Mouse (Mus musculus): ENCODE data around the gene Rab7. TPM values are rescaled to one million over a fixed set of nuclear protein-coding genes. Genes with fewer than 3 reads are reported as not detected.

The Rab7 gene
- polyA plus RNA-seq, 1 experiment from 2014 or later: 222 TPM

DNA sequence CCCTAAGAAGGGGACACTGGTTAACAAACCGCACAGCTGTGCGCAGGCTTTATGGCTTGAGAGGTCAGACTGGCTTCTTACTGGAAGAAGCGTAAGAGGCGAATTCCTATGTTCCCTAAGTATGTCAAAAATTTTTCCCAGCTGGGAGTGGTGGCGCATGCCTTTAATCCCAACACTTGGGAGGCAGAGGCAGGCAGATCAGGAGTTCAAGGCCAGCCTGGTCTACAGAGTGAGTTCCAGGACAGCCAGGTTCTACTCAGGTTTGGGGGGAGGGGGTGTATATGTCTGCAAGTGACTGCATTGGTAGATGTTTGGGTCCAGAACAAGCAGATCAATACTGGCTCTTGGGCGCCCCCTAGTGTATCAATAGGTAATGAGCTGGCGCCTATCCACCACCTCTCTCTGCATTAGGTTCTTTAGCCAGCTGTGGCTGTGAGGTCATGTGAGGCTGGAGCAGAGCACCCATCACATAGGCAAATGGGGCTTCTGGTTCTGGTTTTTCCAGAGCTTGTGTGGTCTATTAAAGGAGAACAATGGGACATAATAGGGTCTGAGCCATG lies 47.3 kb downstream of the Rab7 start:
- H3K27ac ChIP-seq (ENCODE audit: low read depth, low read length): no peak overlapping the region
- no peak overlapping the region for H3K4me2 ChIP-seq (replicated peaks; ENCODE audit: low read depth, low read length)
- 61% methylated on average over 7 of the region's 7 CpGs for WGBS

DNA sequence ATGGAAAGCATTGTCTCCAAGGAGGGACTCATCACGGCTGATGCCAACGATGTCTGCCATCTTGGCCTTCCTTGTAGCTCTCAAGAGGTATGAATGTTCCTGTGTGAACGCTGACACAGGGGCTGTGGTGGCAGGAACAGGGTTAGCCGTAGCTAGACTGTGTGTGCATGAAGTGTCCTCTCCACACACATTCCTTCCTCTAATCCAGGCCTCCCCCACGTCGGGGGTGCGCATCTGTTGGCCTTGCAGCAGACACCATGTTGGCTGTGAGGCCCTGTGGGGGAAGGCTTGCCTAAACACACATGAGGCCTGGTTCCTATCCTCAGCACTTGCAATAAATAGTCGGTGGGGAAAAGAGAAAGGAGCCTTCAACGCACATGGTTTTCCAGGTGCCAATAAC lies 48.5 kb downstream of the Rab7 start:
- no peak overlapping the region for H3K9ac ChIP-seq (ENCODE audit: low read depth, low read length)
- no peak overlapping the region for H3K27ac ChIP-seq (ENCODE audit: low read depth, low read length)
- peaks cover 26% of the 10 kb centered on the region for H3K36me3 ChIP-seq (ENCODE audit: control insufficient read depth, insufficient read depth, low read length)
- no peak overlapping the region for H3K4me2 ChIP-seq (replicated peaks; ENCODE audit: low read depth, low read length)
- 81% methylated on average over 9 of the region's 9 CpGs for WGBS
- no peak for ATAC-seq (ENCODE audit: low FRiP score, low TSS enrichment)
- H3K27me3 ChIP-seq (ENCODE audit: control insufficient read depth, insufficient read depth, low read length): no peaks in the 10 kb centered on the region
- H3K4me1 ChIP-seq (ENCODE audit: control insufficient read depth, insufficient read depth, low read length): peaks cover 9% of the 10 kb centered on the region; the same call in 1 of the 2 replicates
- no peak overlapping the region for H3K4me3 ChIP-seq (ENCODE audit: low read length)
- no peaks in the 10 kb centered on the region for H3K9me3 ChIP-seq (ENCODE audit: control insufficient read depth, low read length)

More for the DNA sequence above, 47.3 kb downstream of the Rab7 start:
- no peak overlapping the region for H3K4me3 ChIP-seq (ENCODE audit: low read length)
- no peaks in the 10 kb centered on the region for H3K27me3 ChIP-seq (ENCODE audit: control insufficient read depth, insufficient read depth, low read length)
- H3K9me3 ChIP-seq (ENCODE audit: control insufficient read depth, low read length): no peaks in the 10 kb centered on the region
- peak; percentile 32; the same call in 1 of the 2 replicates for ATAC-seq (ENCODE audit: low FRiP score, low TSS enrichment)
- peaks cover 9% of the 10 kb centered on the region; the same call in 1 of the 2 replicates for H3K4me1 ChIP-seq (ENCODE audit: control insufficient read depth, insufficient read depth, low read length)
- H3K9ac ChIP-seq (ENCODE audit: low read depth, low read length): no peak overlapping the region
- peaks cover 37% of the 10 kb centered on the region for H3K36me3 ChIP-seq (ENCODE audit: control insufficient read depth, insufficient read depth, low read length)

DNA sequence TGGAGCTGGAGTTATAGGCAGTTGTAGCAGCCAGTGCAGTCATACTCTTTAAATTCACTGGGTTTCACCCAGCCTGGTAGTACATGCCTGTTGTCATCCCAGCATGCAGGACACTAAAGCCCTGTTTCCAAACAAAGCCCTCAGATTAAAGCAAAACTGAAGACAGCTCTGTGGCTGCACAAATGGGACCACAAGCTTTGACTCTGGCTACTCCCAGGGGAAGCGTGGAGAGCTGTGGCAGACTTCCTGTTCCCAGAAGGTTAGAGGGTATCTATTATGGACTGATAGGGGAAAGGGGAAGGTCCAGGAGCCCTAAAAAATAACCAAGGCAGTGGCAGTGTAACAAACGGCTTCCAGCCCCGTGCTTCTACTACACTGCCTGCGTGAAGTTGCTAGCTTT lies 49.6 kb downstream of the Rab7 start:
- H3K9me3 ChIP-seq (ENCODE audit: control insufficient read depth, low read length): no peaks in the 10 kb centered on the region
- ATAC-seq (ENCODE audit: low FRiP score, low TSS enrichment): no peak
- H3K9ac ChIP-seq (ENCODE audit: low read depth, low read length): no peak overlapping the region
- peaks cover 15% of the 10 kb centered on the region; the same call in 1 of the 2 replicates for H3K36me3 ChIP-seq (ENCODE audit: control insufficient read depth, insufficient read depth, low read length)
- 72% methylated on average over 4 of the region's 4 CpGs for WGBS
- H3K4me1 ChIP-seq (ENCODE audit: control insufficient read depth, insufficient read depth, low read length): peaks cover 9% of the 10 kb centered on the region; the same call in 1 of the 2 replicates
- no peak overlapping the region for H3K27ac ChIP-seq (ENCODE audit: low read depth, low read length)
- H3K4me2 ChIP-seq (replicated peaks; ENCODE audit: low read depth, low read length): no peak overlapping the region
- H3K4me3 ChIP-seq (ENCODE audit: low read length): no peak overlapping the region
- H3K27me3 ChIP-seq (ENCODE audit: control insufficient read depth, insufficient read depth, low read length): no peaks in the 10 kb centered on the region

DNA sequence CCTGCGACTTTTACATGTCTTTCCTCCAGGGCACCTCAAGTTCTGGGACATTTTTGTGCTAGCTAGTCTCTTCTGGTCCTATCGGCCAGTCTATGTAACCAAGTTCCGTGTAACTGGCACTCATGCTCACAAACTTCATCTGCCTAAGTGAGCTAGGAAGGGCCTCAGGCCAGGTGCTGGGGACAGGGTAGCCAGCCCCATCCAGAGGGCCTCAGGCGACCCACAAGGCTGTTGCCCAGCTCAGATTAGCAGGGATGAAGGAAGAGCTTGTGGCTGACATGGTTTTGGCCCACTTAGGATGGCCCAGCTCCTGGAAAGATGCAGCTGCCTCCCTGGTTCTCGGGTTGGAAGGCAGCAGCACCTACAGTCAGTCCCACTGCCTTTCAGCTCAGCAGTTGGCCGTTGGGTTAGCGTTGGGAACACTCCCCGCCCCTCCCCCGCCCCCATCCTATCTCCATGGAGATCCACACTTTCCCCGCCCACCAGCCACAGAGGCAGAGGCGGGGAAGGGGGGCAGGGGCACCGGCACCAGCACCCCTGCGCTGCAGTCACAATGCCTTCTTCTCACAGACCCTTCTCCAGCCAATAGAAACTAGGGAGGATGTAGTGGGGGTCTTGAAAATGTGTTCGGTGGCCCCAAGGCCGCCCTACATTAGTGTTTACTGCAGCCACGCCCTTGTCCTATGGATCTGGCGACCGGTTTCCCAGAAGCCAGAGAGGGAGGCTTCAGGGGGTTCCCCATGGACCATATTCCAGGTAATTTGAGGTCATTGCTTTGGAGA lies 51.1 kb downstream of the Rab7 start:
- ATAC-seq (ENCODE audit: low FRiP score, low TSS enrichment): peak; percentile 86
- peak overlapping the region; percentile 7; the same call in 1 of the 2 replicates for H3K9ac ChIP-seq (ENCODE audit: low read depth, low read length)

DNA sequence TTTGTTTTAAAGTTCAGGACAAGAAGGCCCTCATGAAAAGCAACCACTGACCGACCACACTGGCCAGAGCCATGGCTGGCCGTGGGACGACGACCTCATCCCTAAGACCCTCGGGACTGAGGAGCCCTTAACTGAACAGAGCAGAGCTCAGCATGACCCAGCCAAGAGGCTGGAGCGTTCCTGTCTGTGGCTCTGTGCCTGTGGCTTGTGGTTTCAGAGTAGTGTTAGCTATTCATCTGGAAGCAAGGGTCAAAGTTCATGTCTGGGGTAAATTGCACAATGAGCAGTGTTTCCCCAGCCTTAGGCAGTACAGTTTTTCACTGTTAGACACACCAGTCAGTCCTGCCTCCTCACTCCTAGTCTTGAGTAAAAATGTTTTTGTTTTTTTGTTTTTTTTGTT lies 52.3 kb downstream of the Rab7 start:
- Histone ChIP-seq H3K27me3 (ENCODE audit: control insufficient read depth, insufficient read depth, low read length) (no peaks in the 10 kb centered on the region), H3K9me3 (ENCODE audit: control insufficient read depth, low read length) (no peaks in the 10 kb centered on the region), H3K27ac (ENCODE audit: low read depth, low read length) (no peak overlapping the region), H3K4me2 (replicated peaks; ENCODE audit: low read depth, low read length) (no peak overlapping the region), H3K4me1 (ENCODE audit: control insufficient read depth, insufficient read depth, low read length) (peaks cover 9% of the 10 kb centered on the region; the same call in 1 of the 2 replicates), H3K36me3 (ENCODE audit: control insufficient read depth, insufficient read depth, low read length) (peaks cover 10% of the 10 kb centered on the region), H3K9ac (ENCODE audit: low read depth, low read length) (no peak overlapping the region), H3K4me3 (ENCODE audit: low read length) (no peak overlapping the region)
- no peak for ATAC-seq (ENCODE audit: low FRiP score, low TSS enrichment)
- WGBS: 27% methylated on average over 6 of the region's 6 CpGs

More for the DNA sequence above, 51.1 kb downstream of the Rab7 start:
- H3K4me1 ChIP-seq (ENCODE audit: control insufficient read depth, insufficient read depth, low read length): peaks cover 9% of the 10 kb centered on the region; the same call in 1 of the 2 replicates
- peak overlapping the region; percentile 26 for H3K4me3 ChIP-seq (ENCODE audit: low read length)
- H3K27me3 ChIP-seq (ENCODE audit: control insufficient read depth, insufficient read depth, low read length): no peaks in the 10 kb centered on the region
- 5% methylated on average over 18 of the region's 18 CpGs for WGBS
- H3K36me3 ChIP-seq (ENCODE audit: control insufficient read depth, insufficient read depth, low read length): peaks cover 8% of the 10 kb centered on the region; the same call in 1 of the 2 replicates
- no peaks in the 10 kb centered on the region for H3K9me3 ChIP-seq (ENCODE audit: control insufficient read depth, low read length)
- no peak overlapping the region for H3K27ac ChIP-seq (ENCODE audit: low read depth, low read length)
- H3K4me2 ChIP-seq (replicated peaks; ENCODE audit: low read depth, low read length): peak overlapping the region; percentile 43

DNA sequence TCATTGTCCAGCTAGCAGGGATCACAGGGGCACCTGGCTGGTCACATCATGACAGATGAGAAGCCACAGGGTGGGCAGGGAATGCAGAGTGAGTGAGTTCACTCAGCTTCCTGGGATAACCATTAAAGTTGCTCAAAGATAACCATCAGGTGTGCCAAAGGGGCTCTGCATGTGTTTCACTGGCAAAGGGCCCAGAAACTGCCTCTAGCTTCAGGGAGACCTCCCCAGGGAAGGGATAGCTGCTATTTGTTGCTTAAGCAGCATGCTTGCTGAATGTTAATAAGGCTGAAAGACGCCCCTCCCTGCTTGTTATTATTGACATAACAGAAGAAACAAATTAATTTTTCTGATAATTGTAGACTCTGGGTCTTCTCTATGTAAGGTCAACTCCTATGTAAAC lies 53.2 kb downstream of the Rab7 start:
- H3K4me1 ChIP-seq (ENCODE audit: control insufficient read depth, insufficient read depth, low read length): peaks cover 9% of the 10 kb centered on the region; the same call in 1 of the 2 replicates
- WGBS: 95% methylated on average over 1 of the region's 1 CpGs
- ATAC-seq (ENCODE audit: low FRiP score, low TSS enrichment): no peak

DNA sequence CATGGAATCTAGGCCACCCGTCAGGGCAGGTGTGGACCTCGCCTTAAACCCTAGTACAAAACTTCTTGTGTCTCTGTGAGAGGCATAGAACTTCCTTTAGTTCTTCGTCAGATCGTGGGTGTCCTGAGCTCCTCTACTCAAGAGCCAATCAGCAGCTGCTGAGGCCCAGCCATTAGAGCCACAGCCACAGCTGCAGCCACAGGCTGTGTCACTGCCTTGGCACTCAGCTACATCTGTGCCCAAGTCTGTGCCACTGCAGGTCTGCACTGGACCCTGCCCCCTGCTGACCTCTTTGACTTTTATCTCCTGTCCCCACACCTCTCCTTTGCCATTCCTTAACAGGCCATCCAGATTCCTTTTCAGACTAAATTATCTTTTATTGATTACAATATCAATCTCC lies 53.9 kb downstream of the Rab7 start:
- H3K4me2 ChIP-seq (replicated peaks; ENCODE audit: low read depth, low read length): no peak overlapping the region
- H3K27ac ChIP-seq (ENCODE audit: low read depth, low read length): no peak overlapping the region
- peaks cover 9% of the 10 kb centered on the region; the same call in 1 of the 2 replicates for H3K4me1 ChIP-seq (ENCODE audit: control insufficient read depth, insufficient read depth, low read length)
- WGBS: 83% methylated on average over 4 of the region's 4 CpGs
- H3K9ac ChIP-seq (ENCODE audit: low read depth, low read length): no peak overlapping the region
- ATAC-seq (ENCODE audit: low FRiP score, low TSS enrichment): no peak
- H3K9me3 ChIP-seq (ENCODE audit: control insufficient read depth, low read length): no peaks in the 10 kb centered on the region
- no peak overlapping the region for H3K4me3 ChIP-seq (ENCODE audit: low read length)
- no peaks in the 10 kb centered on the region for H3K27me3 ChIP-seq (ENCODE audit: control insufficient read depth, insufficient read depth, low read length)
- H3K36me3 ChIP-seq (ENCODE audit: control insufficient read depth, insufficient read depth, low read length): peaks cover 10% of the 10 kb centered on the region

More for the DNA sequence above, 53.2 kb downstream of the Rab7 start:
- Histone ChIP-seq H3K4me3 (ENCODE audit: low read length) (no peak overlapping the region), H3K36me3 (ENCODE audit: control insufficient read depth, insufficient read depth, low read length) (peaks cover 13% of the 10 kb centered on the region), H3K9ac (ENCODE audit: low read depth, low read length) (no peak overlapping the region), H3K27ac (ENCODE audit: low read depth, low read length) (no peak overlapping the region), H3K9me3 (ENCODE audit: control insufficient read depth, low read length) (no peaks in the 10 kb centered on the region), H3K4me2 (replicated peaks; ENCODE audit: low read depth, low read length) (no peak overlapping the region), H3K27me3 (ENCODE audit: control insufficient read depth, insufficient read depth, low read length) (no peaks in the 10 kb centered on the region)

DNA sequence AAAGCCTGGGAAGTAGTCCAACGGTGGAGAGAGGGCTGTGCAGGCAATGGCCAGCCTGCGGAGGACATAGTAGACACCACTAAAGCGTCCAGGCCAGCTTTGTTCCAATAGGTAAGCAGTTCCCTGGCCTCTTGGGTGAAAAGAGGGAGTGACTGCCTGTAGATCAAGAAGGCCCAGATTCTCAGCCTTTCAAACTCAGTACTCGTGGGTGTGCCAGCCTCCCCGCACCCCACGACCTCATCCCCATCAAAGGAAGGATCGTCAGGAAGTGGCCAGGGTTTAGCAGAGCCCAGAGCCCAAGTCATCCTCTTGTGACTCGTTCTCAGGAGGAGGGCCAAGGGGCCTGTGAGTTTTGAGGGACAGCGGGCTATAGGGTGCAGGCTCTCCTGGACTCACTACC lies 62.6 kb downstream of the Rab7 start:
- H3K4me1 ChIP-seq (ENCODE audit: control insufficient read depth, insufficient read depth, low read length): peaks cover 10% of the 10 kb centered on the region; the same call in 1 of the 2 replicates
- ATAC-seq (ENCODE audit: low FRiP score, low TSS enrichment): no peak
- peak overlapping the region; percentile 99; the same call in 1 of the 2 replicates for H3K4me3 ChIP-seq (ENCODE audit: low read length)
- H3K4me2 ChIP-seq (replicated peaks; ENCODE audit: low read depth, low read length): peak overlapping the region; percentile 49
- no peak overlapping the region for H3K27ac ChIP-seq (ENCODE audit: low read depth, low read length)
- peak overlapping the region; percentile 95; the same call in 1 of the 2 replicates for H3K9ac ChIP-seq (ENCODE audit: low read depth, low read length)
- H3K36me3 ChIP-seq (ENCODE audit: control insufficient read depth, insufficient read depth, low read length): peaks cover 23% of the 10 kb centered on the region; the same call in 1 of the 2 replicates
- no peaks in the 10 kb centered on the region for H3K9me3 ChIP-seq (ENCODE audit: control insufficient read depth, low read length)
- 62% methylated on average over 9 of the region's 9 CpGs for WGBS
- H3K27me3 ChIP-seq (ENCODE audit: control insufficient read depth, insufficient read depth, low read length): no peaks in the 10 kb centered on the region
